Mouse (Mus musculus): ENCODE data around the gene Tnfrsf14. TPM values are rescaled to one million over a fixed set of nuclear protein-coding genes. Genes with fewer than 3 reads are reported as not detected.

The Tnfrsf14 gene
- 66.3 and 177 TPM in 2 replicates for polyA plus RNA-seq (2012; rRNA removed)

GRCm38 (mm10) chr4:154928395-154929087 lies at the start of gene Tnfrsf14:
Gene Tnfrsf14, minus strand, starts transcription at chr4:154928563.
- no peak for TF ChIP-seq CTCF (IDR thresholded peaks at IDR 0.05; ENCODE audit: extremely low read depth, insufficient read length, insufficient replicate concordance, low read depth, low read length)
- H3K27me3 ChIP-seq (ENCODE audit: control insufficient read depth, insufficient read depth, low read length) = no peaks in the 10 kb centered on the region
- H3K36me3 ChIP-seq (ENCODE audit: control insufficient read depth, insufficient read depth, low read length) = peaks cover 23% of the 10 kb centered on the region
- peak within 1 kb of the TSS; percentile 97 for H3K27ac ChIP-seq (ENCODE audit: insufficient read depth, low read depth, low read length)
- H3K4me3 ChIP-seq (ENCODE audit: low read depth, low read length) = peak within 1 kb of the TSS; percentile 84
- peaks cover 37% of the 10 kb centered on the region for H3K4me1 ChIP-seq (ENCODE audit: control insufficient read depth, insufficient read depth, insufficient read length, low read length)
- WGBS = 16% methylated on average over 12 of the region's 12 CpGs

- H3K27me3 ChIP-seq (ENCODE audit: control insufficient read depth, insufficient read depth, low read length) = no peaks in the 10 kb centered on the region
- H3K27ac ChIP-seq (ENCODE audit: insufficient read depth, low read depth, low read length) = no peak overlapping the region
- no peaks in the 10 kb centered on the region for H3K4me1 ChIP-seq (ENCODE audit: control insufficient read depth, insufficient read depth, insufficient read length, low read length)
- 84% methylated on average over 11 of the region's 11 CpGs for WGBS
- H3K36me3 ChIP-seq (ENCODE audit: control insufficient read depth, insufficient read depth, low read length) = peaks cover 94% of the 10 kb centered on the region
- no peak for TF ChIP-seq CTCF (IDR thresholded peaks at IDR 0.05; ENCODE audit: extremely low read depth, insufficient read length, insufficient replicate concordance, low read depth, low read length)
- no peak for TF ChIP-seq POLR2A (IDR thresholded peaks at IDR 0.05; ENCODE audit: low read depth, low read length)
- H3K4me3 ChIP-seq (ENCODE audit: low read depth, low read length) = no peak overlapping the region
These were observed 45.8 kb upstream of the Tnfrsf14 start for GRCm38 (mm10) chr4:154974163-154974611.

GRCm38 (mm10) chr4:154972546-154972945 lies 44.2 kb upstream of the Tnfrsf14 start:
- WGBS = 91% methylated on average over 12 of the region's 12 CpGs
- H3K4me3 ChIP-seq (ENCODE audit: low read depth, low read length) = no peak overlapping the region
- H3K36me3 ChIP-seq (ENCODE audit: control insufficient read depth, insufficient read depth, low read length) = peaks cover 81% of the 10 kb centered on the region
- no peak for TF ChIP-seq POLR2A (IDR thresholded peaks at IDR 0.05; ENCODE audit: low read depth, low read length)
- TF ChIP-seq CTCF (IDR thresholded peaks at IDR 0.05; ENCODE audit: extremely low read depth, insufficient read length, insufficient replicate concordance, low read depth, low read length) = no peak
- H3K4me1 ChIP-seq (ENCODE audit: control insufficient read depth, insufficient read depth, insufficient read length, low read length) = no peaks in the 10 kb centered on the region
- H3K27ac ChIP-seq (ENCODE audit: insufficient read depth, low read depth, low read length) = no peak overlapping the region
- H3K27me3 ChIP-seq (ENCODE audit: control insufficient read depth, insufficient read depth, low read length) = no peaks in the 10 kb centered on the region

GRCm38 (mm10) chr4:154967173-154967572 lies 38.8 kb upstream of the Tnfrsf14 start:
- Histone ChIP-seq H3K27ac (ENCODE audit: insufficient read depth, low read depth, low read length) (no peak overlapping the region), H3K4me1 (ENCODE audit: control insufficient read depth, insufficient read depth, insufficient read length, low read length) (peaks cover 2% of the 10 kb centered on the region; the same call in 1 of the 2 replicates), H3K4me3 (ENCODE audit: low read depth, low read length) (no peak overlapping the region), H3K36me3 (ENCODE audit: control insufficient read depth, insufficient read depth, low read length) (peaks cover 32% of the 10 kb centered on the region), H3K27me3 (ENCODE audit: control insufficient read depth, insufficient read depth, low read length) (no peaks in the 10 kb centered on the region)
- TF ChIP-seq POLR2A (IDR thresholded peaks at IDR 0.05; ENCODE audit: low read depth, low read length) = no peak
- peak; percentile 32; the same call in 1 of the 2 replicates for TF ChIP-seq CTCF (IDR thresholded peaks at IDR 0.05; ENCODE audit: extremely low read depth, insufficient read length, insufficient replicate concordance, low read depth, low read length)
- 60% methylated on average over 5 of the region's 5 CpGs for WGBS

- Histone ChIP-seq H3K4me3 (ENCODE audit: low read depth, low read length) (no peak overlapping the region), H3K36me3 (ENCODE audit: control insufficient read depth, insufficient read depth, low read length) (peaks cover 19% of the 10 kb centered on the region), H3K4me1 (ENCODE audit: control insufficient read depth, insufficient read depth, insufficient read length, low read length) (peaks cover 9% of the 10 kb centered on the region), H3K27me3 (ENCODE audit: control insufficient read depth, insufficient read depth, low read length) (peaks cover 6% of the 10 kb centered on the region), H3K27ac (ENCODE audit: insufficient read depth, low read depth, low read length) (no peak overlapping the region)
- TF ChIP-seq POLR2A (IDR thresholded peaks at IDR 0.05; ENCODE audit: low read depth, low read length) = no peak
- TF ChIP-seq CTCF (IDR thresholded peaks at IDR 0.05; ENCODE audit: extremely low read depth, insufficient read length, insufficient replicate concordance, low read depth, low read length) = no peak
- WGBS = 72% methylated on average over 3 of the region's 3 CpGs
These were observed 37.5 kb upstream of the Tnfrsf14 start for GRCm38 (mm10) chr4:154965856-154966255.

- WGBS = under 1% methylated on average over 36 of the region's 36 CpGs
- H3K4me1 ChIP-seq (ENCODE audit: control insufficient read depth, insufficient read depth, insufficient read length, low read length) = peaks cover 9% of the 10 kb centered on the region
These were observed 36.3 kb upstream of the Tnfrsf14 start for GRCm38 (mm10) chr4:154964581-154965235.

More at GRCm38 (mm10) chr4:154964581-154965235, 36.3 kb upstream of the Tnfrsf14 start:
- peak overlapping the region; percentile 93 for H3K4me3 ChIP-seq (ENCODE audit: low read depth, low read length)
- TF ChIP-seq CTCF (IDR thresholded peaks at IDR 0.05; ENCODE audit: extremely low read depth, insufficient read length, insufficient replicate concordance, low read depth, low read length) (no peak), POLR2A (IDR thresholded peaks at IDR 0.05; ENCODE audit: low read depth, low read length) (no peak)
- peaks cover 14% of the 10 kb centered on the region for H3K27me3 ChIP-seq (ENCODE audit: control insufficient read depth, insufficient read depth, low read length)
- peaks cover 7% of the 10 kb centered on the region for H3K36me3 ChIP-seq (ENCODE audit: control insufficient read depth, insufficient read depth, low read length)
- peak overlapping the region; percentile 9; the same call in 1 of the 2 replicates for H3K27ac ChIP-seq (ENCODE audit: insufficient read depth, low read depth, low read length)
